Mouse (Mus musculus): ENCODE results near the gene Spata31d1b.
"Not testable (repeated sequence)": the region's sequence is repeated elsewhere in the genome, so short reads cannot be mapped to it uniquely, and the experiment has no call there.

DNA sequence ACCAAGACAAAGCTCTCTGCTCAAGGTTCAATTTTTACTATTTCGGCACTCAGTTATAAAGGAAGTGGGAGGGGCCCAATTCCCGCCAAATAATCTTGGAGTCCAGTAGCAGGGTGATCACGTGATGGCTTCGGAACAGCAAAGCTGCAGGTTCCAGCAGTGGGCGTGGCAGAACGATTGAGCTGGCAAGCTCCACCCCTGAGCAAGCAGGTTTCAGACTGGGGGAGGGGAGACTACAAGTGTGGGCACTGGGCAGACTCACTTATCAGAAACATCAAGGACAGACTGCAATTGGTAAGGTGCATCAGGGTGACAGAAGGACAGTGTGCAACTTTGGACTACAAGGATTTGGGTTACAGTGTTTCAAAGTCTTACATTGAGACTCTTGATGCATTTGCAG, 22.3 kb downstream of the Spata31d1b start:
- TF ChIP-seq CTCF (IDR thresholded peaks at IDR 0.05; ENCODE audit: low read depth); EP300 (optimal IDR thresholded peaks at IDR 0.05): not testable (repeated sequence)

Data from stomach, postnatal 0 days (tissue).